Mouse (Mus musculus) liver, embryonic 14.5 days (tissue): ENCODE data around the gene Galnt2.

Source experiments
- CTCF ChIP-seq: IDR thresholded peaks from 2 replicates; pipeline ENCODE4 v1.5.1; 2016; ENCODE audit warnings: antibody characterized with exemption, low read depth, control low read depth
- EP300 ChIP-seq: IDR thresholded peaks from 2 replicates; pipeline ENCODE4 v1.6.1; 2016; ENCODE audit warnings: antibody characterized with exemption, low read depth

DNA sequence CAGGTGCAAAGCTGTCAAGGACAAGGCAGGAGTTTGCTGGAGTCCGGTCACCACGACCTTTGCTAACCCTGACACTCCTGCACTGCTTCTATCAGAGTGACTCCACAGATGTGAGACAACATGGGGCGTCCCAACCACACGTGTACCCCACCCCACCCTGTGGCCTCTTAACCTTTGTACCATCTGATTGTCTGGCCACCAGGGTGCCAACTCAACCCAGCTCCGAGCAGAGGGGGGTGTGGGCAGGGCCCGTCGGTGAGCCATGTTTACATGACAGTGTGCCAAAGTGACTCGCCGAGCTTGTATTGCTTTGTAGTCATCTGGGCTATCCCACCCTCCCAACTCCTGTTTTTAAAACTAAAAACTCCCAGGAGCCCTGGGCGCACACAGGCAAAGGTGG lies 113.9 kb downstream of the Galnt2 start:
- TF ChIP-seq CTCF (no peak), EP300 (no peak)
